Mouse (Mus musculus) CH12.LX (cell line): ENCODE measurements around the gene Csmd2.
"Not testable (repeated sequence)": the region's sequence is repeated elsewhere in the genome, so short reads cannot be mapped to it uniquely, and the experiment has no call there.

Experiments
- CTCF ChIP-seq, 2 experiments: IDR thresholded peaks in 1 of 2; conservative IDR thresholded peaks in 1 of 2; 2 replicates each; pipeline ENCODE4 v1.5.1; 2011 to 2012; ENCODE audit warnings: low read depth in 2 of 2, low read length in 2 of 2, improper control_type of control experiment in 1 of 2, inconsistent platforms in 1 of 2, mild to moderate bottlenecking in 1 of 2, moderate library complexity in 1 of 2
- EP300 ChIP-seq: IDR thresholded peaks from 2 replicates; pipeline ENCODE4 v1.6.1; 2011; ENCODE audit warnings: low read length, improper control_type of control experiment
- HCFC1 ChIP-seq: IDR thresholded peaks from 2 replicates; pipeline ENCODE4 v1.6.1; 2012; ENCODE audit warnings: low read depth, mild to moderate bottlenecking, inconsistent platforms, low read length, improper control_type of control experiment
- JUN ChIP-seq: IDR thresholded peaks from 2 replicates; pipeline ENCODE4 v1.6.1; 2011; ENCODE audit warnings: low read depth, mild to moderate bottlenecking, low read length, improper control_type of control experiment, moderate library complexity; ENCODE audit not compliant: insufficient read depth
- KAT2A ChIP-seq: IDR thresholded peaks from 2 replicates; pipeline ENCODE4 v1.6.1; 2012; ENCODE audit warnings: low read length, improper control_type of control experiment, inconsistent platforms; ENCODE audit not compliant: insufficient replicate concordance
- MAX ChIP-seq: IDR thresholded peaks from 2 replicates; pipeline ENCODE4 v1.6.1; 2011; ENCODE audit warnings: low read length, improper control_type of control experiment
- MYC ChIP-seq: IDR thresholded peaks from 2 replicates; pipeline ENCODE4 v1.6.1; 2011; ENCODE audit warnings: low read depth, mild to moderate bottlenecking, improper control_type of control experiment, low read length
- POLR2A ChIP-seq: IDR thresholded peaks from 2 replicates; pipeline ENCODE4 v1.6.1; 2011; ENCODE audit warnings: low read depth, mild to moderate bottlenecking, improper control_type of control experiment, low read length
- SIN3A ChIP-seq: IDR thresholded peaks from 2 replicates; pipeline ENCODE4 v1.6.1; 2012; ENCODE audit warnings: low read length, improper control_type of control experiment, inconsistent platforms
- SMC3 ChIP-seq: IDR thresholded peaks from 2 replicates; pipeline ENCODE4 v1.6.1; 2011; ENCODE audit warnings: low read depth, low read length, improper control_type of control experiment
- TCF12 ChIP-seq: IDR thresholded peaks from 2 replicates; pipeline ENCODE4 v1.6.1; 2014; ENCODE audit warnings: low read depth, mild to moderate bottlenecking, inconsistent platforms, low read length, improper control_type of control experiment

DNA sequence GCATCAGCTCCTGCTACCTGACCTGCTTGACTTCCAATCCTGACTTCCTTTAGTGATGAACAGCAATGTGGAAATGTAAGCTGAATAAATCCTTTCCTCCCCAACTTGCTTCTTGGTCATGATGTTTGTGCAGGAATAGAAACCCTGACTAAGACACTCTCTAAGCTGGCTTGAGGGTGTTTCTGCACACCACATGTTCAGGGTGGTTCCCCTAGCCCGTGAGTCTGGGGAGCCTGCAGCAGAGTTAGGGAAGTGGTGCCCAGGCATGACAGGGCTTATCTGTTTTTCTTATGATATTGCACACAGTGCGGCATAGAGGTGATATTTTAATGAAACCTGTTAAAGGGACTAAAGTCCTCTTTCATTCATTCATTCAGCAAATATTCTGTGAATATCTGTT is 73.6 kb downstream of the Csmd2 start:
- TF ChIP-seq MYC; TCF12; POLR2A; SIN3A; EP300; MAX; CTCF (conservative IDR thresholded peaks at IDR 0.05 in 1 of 2, IDR thresholded peaks at IDR 0.05 in 1 of 2; ENCODE audit: low read depth in 2 of 2, low read length in 2 of 2); HCFC1; KAT2A; SMC3; JUN: not testable (repeated sequence)
